Mouse (Mus musculus) E14TG2a.4 (cell line): ENCODE measurements around the gene Oip5.

ENCODE experiments used
- CTCF ChIP-seq: conservative IDR thresholded peaks from 2 replicates; pipeline ENCODE4 v1.5.1; 2014; ENCODE audit warnings: low read length
- POU5F1 ChIP-seq: IDR thresholded peaks from 2 replicates; pipeline ENCODE4 v1.6.1; 2014; ENCODE audit warnings: low read length, borderline replicate concordance

- TF ChIP-seq CTCF (no peak), POU5F1 (no peak)
Measured at GRCm38 (mm10) chr2:119566182-119566855, 52.0 kb downstream of the Oip5 start.
